Comparison of ENCODE assay signal across 30 mouse cellular contexts in the genomic region with DNA sequence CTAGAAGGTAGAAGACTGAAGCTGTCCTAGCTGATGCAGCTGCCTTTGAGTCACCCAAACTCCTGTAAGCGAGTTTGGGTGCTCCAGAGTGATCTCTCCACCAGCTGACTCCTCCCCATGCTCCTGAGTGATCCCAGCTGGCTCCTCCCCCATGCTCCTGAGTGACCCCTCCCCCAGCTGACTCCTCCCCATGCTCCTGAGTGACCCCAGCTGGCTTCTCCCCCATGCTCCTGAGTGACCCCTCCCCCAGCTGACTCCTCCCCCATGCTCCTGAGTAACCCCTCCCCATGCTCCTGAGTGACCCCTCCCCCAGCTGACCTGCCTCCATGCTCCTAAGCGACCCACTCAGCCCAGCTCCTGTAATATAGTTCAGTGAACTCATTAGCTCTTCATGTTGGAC.
A peak's percentile ranks its signal among the peaks of the same experiment; 100 is the strongest.
DNase-seq lines count a peak whose midpoint lies in the region; ATAC-seq and TF ChIP-seq lines count a peak whose summit lies in the region.
"Had no signal": no experiment of that assay in that cellular context is flagged by ENCODE, and none has a peak within 500 bp of the region (broad histone marks: within the 10 kb centered on the region; RNA-seq: fewer than 3 reads in every experiment).

No protein-coding gene starts in this region.

- no peak overlapping the region for H3K27ac ChIP-seq in forebrain, embryonic 11.5 days (ENCODE audit: low read depth, low read length)
- no peak overlapping the region for H3K27ac ChIP-seq in forebrain, embryonic 15.5 days (replicated peaks)
- H3K27ac ChIP-seq in ES-E14 (ENCODE audit: insufficient read depth, low read depth, low read length, poor library complexity, severe bottlenecking), result no peak overlapping the region
- H3K27ac ChIP-seq: embryonic facial prominence, embryonic 12.5 days; embryonic facial prominence, embryonic 15.5 days; forebrain, embryonic 12.5 days; gastrocnemius, adult 2 months; heart, embryonic 13.5 days; hindbrain, embryonic 12.5 days; hindbrain, embryonic 15.5 days had no signal

- 3% methylated on average over 2 of the region's 2 CpGs for WGBS in forebrain, embryonic 11.5 days
- 24% methylated on average over 2 of the region's 2 CpGs for WGBS in forebrain, embryonic 15.5 days

- in situ Hi-C loops in ES-E14 (cut with MboI; ENCODE audit: low sequenced_read_pairs in 2 of 2, unreplicated experiment in 2 of 2), result no loop called here

- ATAC-seq in forebrain, embryonic 11.5 days (replicated peaks; ENCODE audit: low FRiP score), result 0 out of 2 replicates have a peak, but pooled peaks have one; percentile 23
- ATAC-seq in forebrain, embryonic 15.5 days (replicated peaks), result no peak
- ATAC-seq: CD4-positive, CD25-positive, alpha-beta regulatory T cell, adult 4 months; forebrain, embryonic 16.5 days; intestine, postnatal 0 days; Patski had no signal

- no peaks in the 10 kb centered on the region for H3K27me3 ChIP-seq in forebrain, embryonic 11.5 days (ENCODE audit: control insufficient read depth, insufficient read depth, low read length)
- H3K27me3 ChIP-seq in forebrain, embryonic 15.5 days, result no peaks in the 10 kb centered on the region
- H3K27me3 ChIP-seq: embryonic facial prominence, embryonic 12.5 days; embryonic facial prominence, embryonic 15.5 days; Patski had no signal

- no peak overlapping the region for H3K4me2 ChIP-seq in forebrain, embryonic 11.5 days (ENCODE audit: low read depth, low read length, severe bottlenecking)
- no peak overlapping the region for H3K4me2 ChIP-seq in forebrain, embryonic 15.5 days (replicated peaks)
- H3K4me2 ChIP-seq: embryonic facial prominence, embryonic 12.5 days; embryonic facial prominence, embryonic 15.5 days; forebrain, embryonic 12.5 days; heart, embryonic 13.5 days; hindbrain, embryonic 12.5 days; hindbrain, embryonic 15.5 days had no signal

- no peak overlapping the region for H3K4me3 ChIP-seq in forebrain, embryonic 11.5 days (ENCODE audit: low read depth, low read length)
- no peak overlapping the region for H3K4me3 ChIP-seq in forebrain, embryonic 15.5 days
- H3K4me3 ChIP-seq in ES-E14 (ENCODE audit: insufficient read depth in 1 of 2, low read depth in 1 of 2, low read length in 2 of 2, poor library complexity in 1 of 2, severe bottlenecking in 1 of 2), result no peak overlapping the region
- H3K4me3 ChIP-seq: embryonic facial prominence, embryonic 12.5 days; embryonic facial prominence, embryonic 15.5 days; forebrain, embryonic 12.5 days; gastrocnemius, adult 2 months; heart, embryonic 13.5 days; hindbrain, embryonic 12.5 days; hindbrain, embryonic 15.5 days had no signal

- DNase-seq in forebrain, embryonic 11.5 days (ENCODE audit: low spot score), result no peak
- DNase-seq in 3134 (ENCODE audit: extremely low read depth, insufficient read length, low spot score), result peak; percentile 13
- DNase-seq in ES-E14 (ENCODE audit: low read depth, low spot score), result peak; percentile 93
- peak; percentile 95 for DNase-seq in ZHBTc4 (ENCODE audit: low read depth, low spot score)
- DNase-seq in lung, postnatal 36 days, result no peak
- no peak for DNase-seq in frontal cortex, postnatal 25 days (ENCODE audit: low spot score in 2 of 2)
- DNase-seq: adrenal gland, adult 2 months; adrenal gland, postnatal 14 days; cerebellum, adult 11 months; cerebellum, adult 2 months; cerebellum, adult 9-11 months; cerebellum, postnatal 25 days; gastrocnemius, adult 2 months; gastrocnemius, postnatal 14 days; heart, adult 18-20 months; heart, postnatal 14 days; heart, postnatal 4 days; kidney, adult 2 months had no signal

- H3K36me3 ChIP-seq in forebrain, embryonic 11.5 days (ENCODE audit: control insufficient read depth, insufficient read depth, low read length), result no peaks in the 10 kb centered on the region
- no peaks in the 10 kb centered on the region for H3K36me3 ChIP-seq in forebrain, embryonic 15.5 days
- H3K36me3 ChIP-seq in ES-E14 (ENCODE audit: control insufficient read depth, insufficient read depth, low read length, poor library complexity, severe bottlenecking), result no peaks in the 10 kb centered on the region
- H3K36me3 ChIP-seq: embryonic facial prominence, embryonic 12.5 days; embryonic facial prominence, embryonic 15.5 days; forebrain, embryonic 12.5 days; G1E; heart, embryonic 13.5 days; hindbrain, embryonic 12.5 days; hindbrain, embryonic 15.5 days had no signal

- no peak overlapping the region for H3K9ac ChIP-seq in forebrain, embryonic 11.5 days (ENCODE audit: low read length)
- H3K9ac ChIP-seq in forebrain, embryonic 15.5 days (replicated peaks), result no peak overlapping the region
- no peak overlapping the region for H3K9ac ChIP-seq in ES-E14 (ENCODE audit: insufficient read depth, low read depth, low read length, poor library complexity, severe bottlenecking)
- H3K9ac ChIP-seq: embryonic facial prominence, embryonic 12.5 days; embryonic facial prominence, embryonic 15.5 days; forebrain, embryonic 12.5 days; heart, embryonic 13.5 days; hindbrain, embryonic 12.5 days; hindbrain, embryonic 15.5 days had no signal

- no peaks in the 10 kb centered on the region for H3K4me1 ChIP-seq in forebrain, embryonic 11.5 days (replicated peaks; ENCODE audit: control insufficient read depth, insufficient read depth, low read length)
- H3K4me1 ChIP-seq in forebrain, embryonic 15.5 days, result no peaks in the 10 kb centered on the region
- H3K4me1 ChIP-seq in ES-E14 (ENCODE audit: control insufficient read depth in 2 of 2, insufficient read depth in 2 of 2, low read length in 2 of 2, poor library complexity in 1 of 2), result peaks cover 0 to 12% of the 10 kb centered on the region in 2 experiments; a peak in 3 of 4 replicates
- H3K4me1 ChIP-seq: embryonic facial prominence, embryonic 12.5 days; embryonic facial prominence, embryonic 15.5 days; forebrain, embryonic 12.5 days; heart, embryonic 13.5 days; hindbrain, embryonic 12.5 days; hindbrain, embryonic 15.5 days had no signal

- no peaks in the 10 kb centered on the region for H3K9me3 ChIP-seq in forebrain, embryonic 11.5 days (ENCODE audit: control insufficient read depth, low read length)
- no peaks in the 10 kb centered on the region for H3K9me3 ChIP-seq in forebrain, embryonic 15.5 days
- H3K9me3 ChIP-seq in ES-E14 (ENCODE audit: control insufficient read depth, insufficient read depth, low read depth, low read length), result no peaks in the 10 kb centered on the region
- H3K9me3 ChIP-seq: embryonic facial prominence, embryonic 12.5 days; embryonic facial prominence, embryonic 15.5 days; forebrain, embryonic 12.5 days; heart, embryonic 13.5 days; hindbrain, embryonic 12.5 days; hindbrain, embryonic 15.5 days had no signal

TF ChIP-seq in ES-E14, 5 proteins besides CTCF, POLR2A, EP300 and RAD21:
- TF ChIP-seq ZC3H11A (IDR thresholded peaks at IDR 0.05; ENCODE audit: borderline replicate concordance, low read depth, low read length) (no peak), ZNF384 (IDR thresholded peaks at IDR 0.05; ENCODE audit: low read depth, low read length) (no peak), MAFK (IDR thresholded peaks at IDR 0.05; ENCODE audit: insufficient read depth, low read depth, low read length) (no peak), CHD2 (IDR thresholded peaks at IDR 0.05; ENCODE audit: low read depth, low read length) (no peak), HCFC1 (IDR thresholded peaks at IDR 0.05; ENCODE audit: borderline replicate concordance, insufficient read depth, low read length) (no peak)

Comparison
In these comparisons a context has a peak if more than half of its experiments do, and no peak if none do; other contexts are left out.
1. DNase-seq: peak in 3134 (single experiment), ES-E14 (single experiment) and ZHBTc4 (single experiment); none in forebrain, embryonic 11.5 days (single experiment), lung, postnatal 36 days (single experiment) and frontal cortex, postnatal 25 days (0 of 2).